Mouse (Mus musculus): ENCODE results near the gene Plekha6. TPM values are rescaled to one million over a fixed set of nuclear protein-coding genes. Genes with fewer than 3 reads are reported as not detected.

Gene Plekha6
- total RNA-seq, 1 experiment = 3.5 TPM

GRCm38 (mm10) chr1:133311946-133312345 lies 147.9 kb downstream of the Plekha6 start:
- Histone ChIP-seq H3K27ac (ENCODE audit: insufficient read depth, low read depth, low read length, poor library complexity, severe bottlenecking) (no peak overlapping the region), H3K9ac (ENCODE audit: insufficient read depth, low read depth, low read length, poor library complexity, severe bottlenecking) (no peak overlapping the region), H3K36me3 (ENCODE audit: control insufficient read depth, insufficient read depth, low read length, poor library complexity, severe bottlenecking) (no peaks in the 10 kb centered on the region), H3K4me3 (ENCODE audit: insufficient read depth in 1 of 2, low read depth in 1 of 2, low read length in 2 of 2, poor library complexity in 1 of 2, severe bottlenecking in 1 of 2) (0 out of 4 replicates have a peak overlapping the region, but pooled peaks of 1 of the 2 experiments have one; percentile 1), H3K9me3 (ENCODE audit: control insufficient read depth, insufficient read depth, low read depth, low read length) (no peaks in the 10 kb centered on the region), H3K4me1 (ENCODE audit: control insufficient read depth in 2 of 2, insufficient read depth in 2 of 2, low read length in 2 of 2, poor library complexity in 1 of 2) (peaks cover 0 to 18% of the 10 kb centered on the region in 2 experiments; a peak in 2 of 4 replicates)
- TF ChIP-seq CHD2 (IDR thresholded peaks at IDR 0.05; ENCODE audit: low read depth, low read length) (no peak), ZC3H11A (IDR thresholded peaks at IDR 0.05; ENCODE audit: borderline replicate concordance, low read depth, low read length) (no peak), HCFC1 (IDR thresholded peaks at IDR 0.05; ENCODE audit: borderline replicate concordance, insufficient read depth, low read length) (no peak), MAFK (IDR thresholded peaks at IDR 0.05; ENCODE audit: insufficient read depth, low read depth, low read length) (no peak)
- DNase-seq (ENCODE audit: low read depth, low spot score) = no peak
- in situ Hi-C loops (cut with MboI; ENCODE audit: low sequenced_read_pairs in 2 of 2, unreplicated experiment in 2 of 2) = no loop called here

GRCm38 (mm10) chr1:133314364-133314763 lies 150.4 kb downstream of the Plekha6 start:
- Histone ChIP-seq H3K9me3 (ENCODE audit: control insufficient read depth, insufficient read depth, low read depth, low read length) (no peaks in the 10 kb centered on the region), H3K27ac (ENCODE audit: insufficient read depth, low read depth, low read length, poor library complexity, severe bottlenecking) (no peak overlapping the region), H3K4me1 (ENCODE audit: control insufficient read depth in 2 of 2, insufficient read depth in 2 of 2, low read length in 2 of 2, poor library complexity in 1 of 2) (peaks cover 0 to 18% of the 10 kb centered on the region in 2 experiments; a peak in 2 of 4 replicates), H3K9ac (ENCODE audit: insufficient read depth, low read depth, low read length, poor library complexity, severe bottlenecking) (no peak overlapping the region), H3K36me3 (ENCODE audit: control insufficient read depth, insufficient read depth, low read length, poor library complexity, severe bottlenecking) (no peaks in the 10 kb centered on the region), H3K4me3 (ENCODE audit: insufficient read depth in 1 of 2, low read depth in 1 of 2, low read length in 2 of 2, poor library complexity in 1 of 2, severe bottlenecking in 1 of 2) (no peak overlapping the region)
- TF ChIP-seq ZC3H11A (IDR thresholded peaks at IDR 0.05; ENCODE audit: borderline replicate concordance, low read depth, low read length) = peak; percentile 62; the same call in 1 of the 2 replicates
- TF ChIP-seq CHD2 (IDR thresholded peaks at IDR 0.05; ENCODE audit: low read depth, low read length) = no peak
- in situ Hi-C loops (cut with MboI; ENCODE audit: low sequenced_read_pairs in 2 of 2, unreplicated experiment in 2 of 2) = no loop called here
- DNase-seq (ENCODE audit: low read depth, low spot score) = peak; percentile 58

- Histone ChIP-seq H3K4me1 (ENCODE audit: control insufficient read depth in 2 of 2, insufficient read depth in 2 of 2, low read length in 2 of 2, poor library complexity in 1 of 2) (peaks cover 0 to 7% of the 10 kb centered on the region in 2 experiments; a peak in 1 of 4 replicates), H3K27ac (ENCODE audit: insufficient read depth, low read depth, low read length, poor library complexity, severe bottlenecking) (no peak overlapping the region), H3K9ac (ENCODE audit: insufficient read depth, low read depth, low read length, poor library complexity, severe bottlenecking) (no peak overlapping the region), H3K4me3 (ENCODE audit: insufficient read depth in 1 of 2, low read depth in 1 of 2, low read length in 2 of 2, poor library complexity in 1 of 2, severe bottlenecking in 1 of 2) (no peak overlapping the region), H3K9me3 (ENCODE audit: control insufficient read depth, insufficient read depth, low read depth, low read length) (no peaks in the 10 kb centered on the region), H3K36me3 (ENCODE audit: control insufficient read depth, insufficient read depth, low read length, poor library complexity, severe bottlenecking) (no peaks in the 10 kb centered on the region)
- no peak for TF ChIP-seq HCFC1 (IDR thresholded peaks at IDR 0.05; ENCODE audit: borderline replicate concordance, insufficient read depth, low read length)
- no peak for TF ChIP-seq ZNF384 (IDR thresholded peaks at IDR 0.05; ENCODE audit: low read depth, low read length)
- no peak for TF ChIP-seq ZC3H11A (IDR thresholded peaks at IDR 0.05; ENCODE audit: borderline replicate concordance, low read depth, low read length)
- no peak for TF ChIP-seq MAFK (IDR thresholded peaks at IDR 0.05; ENCODE audit: insufficient read depth, low read depth, low read length)
- TF ChIP-seq CHD2 (IDR thresholded peaks at IDR 0.05; ENCODE audit: low read depth, low read length) = no peak
- in situ Hi-C loops (cut with MboI; ENCODE audit: low sequenced_read_pairs in 2 of 2, unreplicated experiment in 2 of 2) = loop anchor here in 1 of 2 experiments (5.0 kb wide), 1 partner anchor 37 kb away; the partner anchor contains the start of gene Ren1
- DNase-seq (ENCODE audit: low read depth, low spot score) = no peak
Observed at GRCm38 (mm10) chr1:133315775-133316174, 151.8 kb downstream of the Plekha6 start.

- in situ Hi-C loops (cut with MboI; ENCODE audit: low sequenced_read_pairs in 2 of 2, unreplicated experiment in 2 of 2) = loop anchor here in 1 of 2 experiments (5.0 kb wide), 1 partner anchor 36 kb away; the partner anchor contains the start of gene Ren1
- Histone ChIP-seq H3K9me3 (ENCODE audit: control insufficient read depth, insufficient read depth, low read depth, low read length) (no peaks in the 10 kb centered on the region), H3K4me1 (ENCODE audit: control insufficient read depth in 2 of 2, insufficient read depth in 2 of 2, low read length in 2 of 2, poor library complexity in 1 of 2) (peaks cover 0 to 7% of the 10 kb centered on the region in 2 experiments; a peak in 1 of 4 replicates), H3K4me3 (ENCODE audit: insufficient read depth in 1 of 2, low read depth in 1 of 2, low read length in 2 of 2, poor library complexity in 1 of 2, severe bottlenecking in 1 of 2) (no peak overlapping the region), H3K27ac (ENCODE audit: insufficient read depth, low read depth, low read length, poor library complexity, severe bottlenecking) (no peak overlapping the region), H3K36me3 (ENCODE audit: control insufficient read depth, insufficient read depth, low read length, poor library complexity, severe bottlenecking) (no peaks in the 10 kb centered on the region), H3K9ac (ENCODE audit: insufficient read depth, low read depth, low read length, poor library complexity, severe bottlenecking) (no peak overlapping the region)
- TF ChIP-seq CHD2 (IDR thresholded peaks at IDR 0.05; ENCODE audit: low read depth, low read length) = no peak
- TF ChIP-seq ZC3H11A (IDR thresholded peaks at IDR 0.05; ENCODE audit: borderline replicate concordance, low read depth, low read length) = no peak
- no peak for TF ChIP-seq ZNF384 (IDR thresholded peaks at IDR 0.05; ENCODE audit: low read depth, low read length)
- TF ChIP-seq MAFK (IDR thresholded peaks at IDR 0.05; ENCODE audit: insufficient read depth, low read depth, low read length) = no peak
- TF ChIP-seq HCFC1 (IDR thresholded peaks at IDR 0.05; ENCODE audit: borderline replicate concordance, insufficient read depth, low read length) = no peak
- DNase-seq (ENCODE audit: low read depth, low spot score) = no peak
Observed at GRCm38 (mm10) chr1:133316577-133316976, 152.6 kb downstream of the Plekha6 start.

- Histone ChIP-seq H3K27ac (ENCODE audit: insufficient read depth, low read depth, low read length, poor library complexity, severe bottlenecking) (no peak overlapping the region), H3K36me3 (ENCODE audit: control insufficient read depth, insufficient read depth, low read length, poor library complexity, severe bottlenecking) (no peaks in the 10 kb centered on the region), H3K9ac (ENCODE audit: insufficient read depth, low read depth, low read length, poor library complexity, severe bottlenecking) (no peak overlapping the region), H3K9me3 (ENCODE audit: control insufficient read depth, insufficient read depth, low read depth, low read length) (no peaks in the 10 kb centered on the region), H3K4me1 (ENCODE audit: control insufficient read depth in 2 of 2, insufficient read depth in 2 of 2, low read length in 2 of 2, poor library complexity in 1 of 2) (peaks cover 0 to 4% of the 10 kb centered on the region in 2 experiments; a peak in 1 of 4 replicates), H3K4me3 (ENCODE audit: insufficient read depth in 1 of 2, low read depth in 1 of 2, low read length in 2 of 2, poor library complexity in 1 of 2, severe bottlenecking in 1 of 2) (no peak overlapping the region)
- TF ChIP-seq CHD2 (IDR thresholded peaks at IDR 0.05; ENCODE audit: low read depth, low read length) = no peak
- TF ChIP-seq ZC3H11A (IDR thresholded peaks at IDR 0.05; ENCODE audit: borderline replicate concordance, low read depth, low read length) = no peak
- TF ChIP-seq ZNF384 (IDR thresholded peaks at IDR 0.05; ENCODE audit: low read depth, low read length) = no peak
- no peak for TF ChIP-seq HCFC1 (IDR thresholded peaks at IDR 0.05; ENCODE audit: borderline replicate concordance, insufficient read depth, low read length)
- no peak for TF ChIP-seq MAFK (IDR thresholded peaks at IDR 0.05; ENCODE audit: insufficient read depth, low read depth, low read length)
- DNase-seq (ENCODE audit: low read depth, low spot score) = no peak
- in situ Hi-C loops (cut with MboI; ENCODE audit: low sequenced_read_pairs in 2 of 2, unreplicated experiment in 2 of 2) = loop anchor here in 1 of 2 experiments (5.0 kb wide), 1 partner anchor 35 kb away; the partner anchor contains the start of gene Ren1
Observed at GRCm38 (mm10) chr1:133317149-133317548, 153.1 kb downstream of the Plekha6 start.

Measured in ES-E14 (cell line).